Mouse (Mus musculus) hindbrain, postnatal 0 days (tissue): ENCODE measurements around the gene 4930562C15Rik. TPM values are rescaled to one million over a fixed set of nuclear protein-coding genes. Genes with fewer than 3 reads are reported as not detected.

Experiments
- ATAC-seq: fragments of 200-750 bp; cut with Nextera tagmentation; 2 replicates; pipeline ENCODE4 v1.8.0; 2017; ENCODE audit warnings: mild to moderate bottlenecking, moderate TSS enrichment, moderate library complexity
- DNase-seq: peaks from one replicate; pipeline ENCODE4 v3.0.0-alpha.2; 2015; ENCODE audit warnings: low spot score
- H3K27ac ChIP-seq: fragments of 300-500 bp; sonication (generic); 2 replicates; pipeline ENCODE4 v1.5.1; 2014; ENCODE audit warnings: mild to moderate bottlenecking
- H3K27me3 ChIP-seq: fragments of 300-500 bp; sonication (generic); 2 replicates; pipeline ENCODE4 v1.6.1; 2014; ENCODE audit warnings: low read length, mixed read lengths; ENCODE audit not compliant: insufficient read depth
- H3K36me3 ChIP-seq: fragments of 300-500 bp; sonication (generic); 2 replicates; pipeline ENCODE4 v1.6.1; 2014; ENCODE audit warnings: low read length, mixed read lengths; ENCODE audit not compliant: insufficient read depth
- H3K4me1 ChIP-seq: fragments of 300-500 bp; sonication (generic); 2 replicates; pipeline ENCODE4 v1.6.1; 2014; ENCODE audit warnings: antibody characterized with exemption, low read length, mixed read lengths; ENCODE audit not compliant: insufficient read depth
- H3K4me2 ChIP-seq: fragments of 300-500 bp; sonication (generic); 2 replicates; pipeline ENCODE4 v1.6.1; 2014; ENCODE audit warnings: low read depth, mild to moderate bottlenecking, low read length, moderate library complexity, mixed read lengths
- H3K4me3 ChIP-seq: fragments of 300-500 bp; sonication (generic); 2 replicates; pipeline ENCODE4 v1.5.1; 2014; ENCODE audit warnings: low read length
- H3K9ac ChIP-seq: fragments of 300-500 bp; sonication (generic); replicated peaks from 2 replicates; pipeline ENCODE4 v1.6.1; 2014; ENCODE audit warnings: mild to moderate bottlenecking, low read length, moderate library complexity, mixed read lengths
- H3K9me3 ChIP-seq: fragments of 300-500 bp; sonication (generic); 2 replicates; pipeline ENCODE4 v1.6.1; 2016; ENCODE audit warnings: low read length, mixed read lengths
- CTCF ChIP-seq: IDR thresholded peaks from 2 replicates; pipeline ENCODE4 v1.5.1; 2016; ENCODE audit warnings: antibody characterized with exemption, control low read depth, low read depth
- WGBS: fragments of 180-500 bp; shearing (Covaris S2); extraction: QIAGEN DNeasy Blood & Tissue Kit; methylation state at CpG from one replicate; pipeline ENCODE4 v1.1.7; 2014; 5-methylcytosine and 5-hydroxymethylcytosine counted together
- polyA plus RNA-seq: library from polyadenylated mRNA; unstranded; fragments of >200 nt; fragmentation: Nextera tagmentation; extraction: Ambion mirVana; gene quantifications from 2 replicates; pipeline ENCODE4 v1.2.1, GENCODE M21; 2015
- total RNA-seq: library from RNA; depleted of rRNA; stranded (reverse); fragments of >200 nt; gene quantifications from 2 replicates; pipeline ENCODE4 v1.2.3, GENCODE M21; 2014; rRNA removed

Gene 4930562C15Rik
- 0.47 TPM in 1 of 2 replicates, not detected in the other for total RNA-seq
- polyA plus RNA-seq = 0.29 and 0.31 TPM in 2 replicates

- H3K4me2 ChIP-seq = no peak within 1 kb of the TSS
- ATAC-seq (no peak), DNase-seq (no peak)
- no peak within 1 kb of the TSS for H3K27ac ChIP-seq
- no peak within 1 kb of the TSS for H3K4me3 ChIP-seq
- H3K36me3 ChIP-seq = no peaks in the 10 kb centered on the region
- H3K27me3 ChIP-seq = no peaks in the 10 kb centered on the region
- WGBS = 89% methylated on average over 3 of the region's 3 CpGs
- no peak for TF ChIP-seq CTCF
- no peaks in the 10 kb centered on the region for H3K9me3 ChIP-seq
- H3K4me1 ChIP-seq = no peaks in the 10 kb centered on the region
- H3K9ac ChIP-seq = no peak within 1 kb of the TSS
Observed at GRCm38 (mm10) chr16:4835191-4835590, at the start of gene 4930562C15Rik. Gene 4930562C15Rik, plus strand, starts transcription at chr16:4835416.

GRCm38 (mm10) chr16:4785706-4786105 is 49.5 kb upstream of the 4930562C15Rik start:
- WGBS = 16% methylated on average over 4 of the region's 4 CpGs

GRCm38 (mm10) chr16:4788176-4788575 is 47.0 kb upstream of the 4930562C15Rik start:
- ATAC-seq (no peak), DNase-seq (no peak)
- no peaks in the 10 kb centered on the region for H3K9me3 ChIP-seq
- no peaks in the 10 kb centered on the region for H3K27me3 ChIP-seq
- H3K4me1 ChIP-seq = peaks cover 27% of the 10 kb centered on the region
- H3K4me2 ChIP-seq = peak overlapping the region; percentile 89
- H3K27ac ChIP-seq = no peak overlapping the region
- H3K36me3 ChIP-seq = 0 out of 2 replicates have a peak, but pooled peaks cover 6% of the 10 kb centered on the region
- H3K4me3 ChIP-seq = peak overlapping the region; percentile 79
- no peak for TF ChIP-seq CTCF
- H3K9ac ChIP-seq = no peak overlapping the region

More at GRCm38 (mm10) chr16:4785706-4786105, 49.5 kb upstream of the 4930562C15Rik start:
- TF ChIP-seq CTCF = no peak
- no peak for ATAC-seq
- H3K36me3 ChIP-seq = 0 out of 2 replicates have a peak, but pooled peaks cover 6% of the 10 kb centered on the region
- no peak for DNase-seq
- no peaks in the 10 kb centered on the region for H3K9me3 ChIP-seq
- H3K4me3 ChIP-seq = no peak overlapping the region
- H3K27me3 ChIP-seq = no peaks in the 10 kb centered on the region
- peaks cover 27% of the 10 kb centered on the region for H3K4me1 ChIP-seq
- H3K27ac ChIP-seq = no peak overlapping the region
- H3K9ac ChIP-seq = no peak overlapping the region
- H3K4me2 ChIP-seq = no peak overlapping the region

- 0% methylated on average over 29 of the region's 29 CpGs for WGBS
- H3K36me3 ChIP-seq = no peaks in the 10 kb centered on the region
- peak overlapping the region; percentile 89 for H3K4me2 ChIP-seq
- ATAC-seq = peak; percentile 72
- no peak for TF ChIP-seq CTCF
- no peaks in the 10 kb centered on the region for H3K27me3 ChIP-seq
- DNase-seq = peak; percentile 42
- H3K9me3 ChIP-seq = no peaks in the 10 kb centered on the region
- peak overlapping the region; percentile 97 for H3K27ac ChIP-seq
- H3K9ac ChIP-seq = peak overlapping the region; percentile 92
- peaks cover 27% of the 10 kb centered on the region for H3K4me1 ChIP-seq
- peak overlapping the region; percentile 79 for H3K4me3 ChIP-seq
Observed at GRCm38 (mm10) chr16:4789311-4789768, 45.9 kb upstream of the 4930562C15Rik start.

GRCm38 (mm10) chr16:4789810-4790559 is 45.2 kb upstream of the 4930562C15Rik start, which contains the start of gene Cdip1:
Gene Cdip1, minus strand, starts transcription at chr16:4790292.
- Histone ChIP-seq H3K9me3 (no peaks in the 10 kb centered on the region), H3K27me3 (no peaks in the 10 kb centered on the region), H3K27ac (peak within 1 kb of the TSS; percentile 97), H3K9ac (peak within 1 kb of the TSS; percentile 92), H3K4me3 (peak within 1 kb of the TSS; percentile 79), H3K4me2 (peak within 1 kb of the TSS; percentile 89), H3K4me1 (peaks cover 27% of the 10 kb centered on the region), H3K36me3 (no peaks in the 10 kb centered on the region)
- ATAC-seq (peak; percentile 99), DNase-seq (peak; percentile 98)
- WGBS = under 1% methylated on average over 50 of the region's 51 CpGs
- TF ChIP-seq CTCF = peak; percentile 39

- no peak for DNase-seq
- H3K9me3 ChIP-seq = no peaks in the 10 kb centered on the region
- no peaks in the 10 kb centered on the region for H3K36me3 ChIP-seq
- H3K4me3 ChIP-seq = no peak overlapping the region
- H3K27ac ChIP-seq = no peak overlapping the region
- H3K4me1 ChIP-seq = peaks cover 23% of the 10 kb centered on the region
- peak; percentile 45 for TF ChIP-seq CTCF
- H3K27me3 ChIP-seq = no peaks in the 10 kb centered on the region
- no peak for ATAC-seq
- H3K9ac ChIP-seq = no peak overlapping the region
- H3K4me2 ChIP-seq = no peak overlapping the region
- 56% methylated on average over 2 of the region's 2 CpGs for WGBS
Observed at GRCm38 (mm10) chr16:4791332-4791731, 43.9 kb upstream of the 4930562C15Rik start.

GRCm38 (mm10) chr16:4796631-4797030 is 38.6 kb upstream of the 4930562C15Rik start:
- no peak for ATAC-seq
- Histone ChIP-seq H3K4me2 (no peak overlapping the region), H3K9me3 (no peaks in the 10 kb centered on the region), H3K4me1 (no peaks in the 10 kb centered on the region), H3K27ac (no peak overlapping the region), H3K36me3 (no peaks in the 10 kb centered on the region), H3K4me3 (no peak overlapping the region), H3K27me3 (no peaks in the 10 kb centered on the region), H3K9ac (no peak overlapping the region)
- TF ChIP-seq CTCF = no peak
- DNase-seq = no peak
- 81% methylated on average over 4 of the region's 4 CpGs for WGBS
